ENCODE assay signal across 37 mouse cellular contexts in genomic region chr7:46679044-46679443, GRCm38 (mm10). TPM values are rescaled to one million over a fixed set of nuclear protein-coding genes. Genes with fewer than 3 reads are reported as not detected.
"Had no signal": no experiment of that assay in that cellular context is flagged by ENCODE, and none has a peak within 500 bp of the region (broad histone marks: within the 10 kb centered on the region; RNA-seq: fewer than 3 reads in every experiment).

No protein-coding gene starts in this region.

RNA-seq across cellular contexts. Expression of gene Tph1, which starts 6.7 kb away (rescaled TPM):
- total RNA-seq: heart, postnatal 10 days; heart, postnatal 25 days; heart, postnatal 36 days; heart, postnatal 4 days; hematopoietic stem cell, adult 5-6 weeks; left cerebral cortex, adult 2 months had no signal
- polyA plus RNA-seq: heart, embryonic 11.5 days; heart, embryonic 12.5 days; heart, embryonic 13.5 days; hindbrain, embryonic 11.5 days; kidney, adult 2 months had no signal

RNA-seq across cellular contexts. Expression of gene Saa3, which starts 36.5 kb away (rescaled TPM):
- total RNA-seq: heart, postnatal 10 days; heart, postnatal 4 days; hematopoietic stem cell, adult 5-6 weeks; hindbrain, postnatal 0 days; layer of hippocampus, adult 18-20 months; layer of hippocampus, adult 2 months; layer of hippocampus, adult 8-10 months; layer of hippocampus, postnatal 14 days; layer of hippocampus, postnatal 25 days; layer of hippocampus, postnatal 36 days; left cerebral cortex, adult 18-20 months; left cerebral cortex, adult 2 months had no signal
- polyA plus RNA-seq: heart, embryonic 11.5 days; heart, embryonic 13.5 days; heart, embryonic 14.5 days; hindbrain, embryonic 10.5 days; inflammation-experienced regulatory T-cells, adult 6 months; kidney, embryonic 14.5 days had no signal

RNA-seq across cellular contexts. Expression of gene Saa4, which starts 53.4 kb away (rescaled TPM):
- total RNA-seq: heart, postnatal 10 days; heart, postnatal 14 days; heart, postnatal 25 days; heart, postnatal 36 days; heart, postnatal 4 days; hematopoietic stem cell, adult 5-6 weeks; hindbrain, postnatal 0 days; layer of hippocampus, adult 18-20 months; layer of hippocampus, adult 2 months; layer of hippocampus, adult 8-10 months; layer of hippocampus, postnatal 10 days; layer of hippocampus, postnatal 14 days; layer of hippocampus, postnatal 25 days; layer of hippocampus, postnatal 36 days; left cerebral cortex, adult 18-20 months; left cerebral cortex, adult 2 months had no signal
- polyA plus RNA-seq: heart, embryonic 12.5 days; heart, embryonic 13.5 days; heart, embryonic 14.5 days; heart, embryonic 15.5 days; heart, embryonic 16.5 days; heart, postnatal 0 days; hindbrain, embryonic 10.5 days; hindbrain, embryonic 11.5 days; hindbrain, embryonic 12.5 days; hindbrain, embryonic 13.5 days; hindbrain, embryonic 14.5 days; hindbrain, embryonic 15.5 days; hindbrain, embryonic 16.5 days; hindbrain, postnatal 0 days; inflammation-experienced regulatory T-cells, adult 6 months; intestine, embryonic 14.5 days; intestine, postnatal 0 days; kidney, adult 2 months; kidney, embryonic 14.5 days; kidney, embryonic 16.5 days; kidney, postnatal 0 days had no signal
